Mouse (Mus musculus) lung, embryonic 14.5 days (tissue): ENCODE measurements around the gene Rftn2. TPM values are rescaled to one million over a fixed set of nuclear protein-coding genes. Genes with fewer than 3 reads are reported as not detected.

Experiments used
- ATAC-seq: fragments of 200-750 bp; cut with Nextera tagmentation; 2 replicates; pipeline ENCODE4 v1.8.0; 2017; ENCODE audit warnings: mild to moderate bottlenecking, moderate TSS enrichment, moderate library complexity; ENCODE audit not compliant: insufficient read depth
- DNase-seq: peaks from one replicate; pipeline ENCODE4 v3.0.0-alpha.2; 2015
- H3K27ac ChIP-seq: fragments of 300-500 bp; sonication (generic); 2 replicates; pipeline ENCODE4 v1.5.1; 2014; ENCODE audit warnings: low read depth, mild to moderate bottlenecking, moderate library complexity
- H3K27me3 ChIP-seq: fragments of 300-500 bp; sonication (generic); 2 replicates; pipeline ENCODE4 v1.6.1; 2014; ENCODE audit warnings: low read length, control low read depth; ENCODE audit not compliant: insufficient read depth
- H3K36me3 ChIP-seq: fragments of 300-500 bp; sonication (generic); 2 replicates; pipeline ENCODE4 v1.6.1; 2014; ENCODE audit warnings: control low read depth; ENCODE audit not compliant: insufficient read depth
- H3K4me1 ChIP-seq: fragments of 300-500 bp; sonication (generic); 2 replicates; pipeline ENCODE4 v1.6.1; 2014; ENCODE audit warnings: antibody characterized with exemption, control low read depth; ENCODE audit not compliant: insufficient read depth
- H3K4me2 ChIP-seq: fragments of 300-500 bp; sonication (generic); 2 replicates; pipeline ENCODE4 v1.6.1; 2014; ENCODE audit warnings: mild to moderate bottlenecking
- H3K4me3 ChIP-seq: fragments of 300-500 bp; sonication (generic); 2 replicates; pipeline ENCODE4 v1.5.1; 2014; ENCODE audit warnings: low read depth, low read length
- H3K9ac ChIP-seq: fragments of 300-500 bp; sonication (generic); 2 replicates; pipeline ENCODE4 v1.6.1; 2014
- H3K9me3 ChIP-seq: fragments of 300-500 bp; sonication (generic); 2 replicates; pipeline ENCODE4 v1.6.1; 2016; ENCODE audit warnings: low read depth, low read length, control low read depth
- CTCF ChIP-seq: IDR thresholded peaks from 2 replicates; pipeline ENCODE4 v1.5.1; 2016; ENCODE audit warnings: antibody characterized with exemption, low read depth
- WGBS: fragments of 180-500 bp; shearing (Covaris S2); extraction: QIAGEN DNeasy Blood & Tissue Kit; methylation state at CpG from one replicate; pipeline ENCODE4 v1.1.7; 2014; 5-methylcytosine and 5-hydroxymethylcytosine counted together
- polyA plus RNA-seq: library from polyadenylated mRNA; unstranded; fragments of >200 nt; fragmentation: Nextera tagmentation; extraction: Ambion mirVana; gene quantifications from 2 replicates; pipeline ENCODE4 v1.2.1, GENCODE M21; 2014

Rftn2 gene
- polyA plus RNA-seq, 1 experiment from 2014 or later: 12.1 TPM

- no peak overlapping the region for H3K9ac ChIP-seq
- H3K4me2 ChIP-seq: no peak overlapping the region
- H3K36me3 ChIP-seq: no peaks in the 10 kb centered on the region
- H3K27me3 ChIP-seq: no peaks in the 10 kb centered on the region
- H3K27ac ChIP-seq: no peak overlapping the region
- WGBS: 74% methylated on average over 4 of the region's 4 CpGs
- no peak for DNase-seq
- no peak for ATAC-seq
- H3K4me1 ChIP-seq: peaks cover 5% of the 10 kb centered on the region; the same call in 1 of the 2 replicates
- no peak overlapping the region for H3K4me3 ChIP-seq
- H3K9me3 ChIP-seq: no peaks in the 10 kb centered on the region
- no peak for TF ChIP-seq CTCF
These were observed 13.8 kb downstream of the Rftn2 start for GRCm38 (mm10) chr1:55212771-55213170.

GRCm38 (mm10) chr1:55211081-55211480 lies 15.5 kb downstream of the Rftn2 start:
- H3K36me3 ChIP-seq: 0 out of 2 replicates have a peak, but pooled peaks cover 2% of the 10 kb centered on the region
- 72% methylated on average over 8 of the region's 8 CpGs for WGBS
- H3K4me3 ChIP-seq: no peak overlapping the region
- H3K27ac ChIP-seq: no peak overlapping the region
- no peaks in the 10 kb centered on the region for H3K27me3 ChIP-seq
- no peak for TF ChIP-seq CTCF
- H3K4me1 ChIP-seq: no peaks in the 10 kb centered on the region
- no peak overlapping the region for H3K4me2 ChIP-seq
- DNase-seq (no peak), ATAC-seq (no peak)
- H3K9me3 ChIP-seq: no peaks in the 10 kb centered on the region
- no peak overlapping the region for H3K9ac ChIP-seq

GRCm38 (mm10) chr1:55210202-55210965 lies 16.2 kb downstream of the Rftn2 start:
- H3K27me3 ChIP-seq: no peaks in the 10 kb centered on the region
- no peaks in the 10 kb centered on the region for H3K4me1 ChIP-seq
- H3K4me3 ChIP-seq: no peak overlapping the region
- H3K4me2 ChIP-seq: no peak overlapping the region
- H3K9me3 ChIP-seq: no peaks in the 10 kb centered on the region
- no peak for TF ChIP-seq CTCF
- no peak overlapping the region for H3K9ac ChIP-seq
- H3K36me3 ChIP-seq: 0 out of 2 replicates have a peak, but pooled peaks cover 5% of the 10 kb centered on the region
- 58% methylated on average over 12 of the region's 12 CpGs for WGBS
- no peak overlapping the region for H3K27ac ChIP-seq
- DNase-seq (peak; percentile 39), ATAC-seq (no peak)

- Histone ChIP-seq H3K36me3 (peaks cover 15% of the 10 kb centered on the region; the same call in 1 of the 2 replicates), H3K4me1 (no peaks in the 10 kb centered on the region), H3K4me2 (no peak overlapping the region), H3K27ac (0 out of 2 replicates have a peak overlapping the region, but pooled peaks have one; percentile 20), H3K27me3 (no peaks in the 10 kb centered on the region), H3K9ac (no peak overlapping the region), H3K9me3 (no peaks in the 10 kb centered on the region), H3K4me3 (no peak overlapping the region)
- TF ChIP-seq CTCF: no peak
- no peak for DNase-seq
- no peak for ATAC-seq
- whole genome bisulfite sequencing: 68% methylated on average over 5 of the region's 5 CpGs
These were observed 18.0 kb downstream of the Rftn2 start for GRCm38 (mm10) chr1:55208500-55209140.

GRCm38 (mm10) chr1:55207561-55207960 lies 19.0 kb downstream of the Rftn2 start:
- ATAC-seq (no peak), DNase-seq (no peak)
- 82% methylated on average over 6 of the region's 6 CpGs for WGBS
- peaks cover under 1% of the 10 kb centered on the region; the same call in 1 of the 2 replicates for H3K4me1 ChIP-seq
- peaks cover 16% of the 10 kb centered on the region; the same call in 1 of the 2 replicates for H3K36me3 ChIP-seq
- H3K27me3 ChIP-seq: no peaks in the 10 kb centered on the region
- no peaks in the 10 kb centered on the region for H3K9me3 ChIP-seq
- H3K9ac ChIP-seq: no peak overlapping the region
- TF ChIP-seq CTCF: no peak
- no peak overlapping the region for H3K4me2 ChIP-seq
- no peak overlapping the region for H3K4me3 ChIP-seq
- H3K27ac ChIP-seq: no peak overlapping the region

- H3K4me2 ChIP-seq: no peak overlapping the region
- H3K4me1 ChIP-seq: peaks cover 5% of the 10 kb centered on the region
- no peak overlapping the region for H3K27ac ChIP-seq
- DNase-seq: no peak
- no peak overlapping the region for H3K4me3 ChIP-seq
- H3K36me3 ChIP-seq: peaks cover 16% of the 10 kb centered on the region; the same call in 1 of the 2 replicates
- no peaks in the 10 kb centered on the region for H3K27me3 ChIP-seq
- H3K9ac ChIP-seq: no peak overlapping the region
- 66% methylated on average over 5 of the region's 5 CpGs for WGBS
- no peak for ATAC-seq
- TF ChIP-seq CTCF: no peak
- no peaks in the 10 kb centered on the region for H3K9me3 ChIP-seq
These were observed 20.7 kb downstream of the Rftn2 start for GRCm38 (mm10) chr1:55205808-55206327.
